Mouse (Mus musculus) neural tube, embryonic 14.5 days (tissue): ENCODE data around the gene Erg. TPM values are rescaled to one million over a fixed set of nuclear protein-coding genes. Genes with fewer than 3 reads are reported as not detected.

ENCODE experiments used
- ATAC-seq: fragments of 200-750 bp; cut with Nextera tagmentation; 2 replicates; pipeline ENCODE4 v1.8.0; 2017; ENCODE audit warnings: low read depth, mild to moderate bottlenecking, moderate TSS enrichment, moderate library complexity
- H3K27ac ChIP-seq: fragments of 300-500 bp; sonication (generic); 2 replicates; pipeline ENCODE4 v1.5.1; 2014; ENCODE audit warnings: low read depth, mild to moderate bottlenecking, control low read depth, low read length, moderate library complexity, mixed read lengths
- H3K27me3 ChIP-seq: fragments of 300-500 bp; sonication (generic); 2 replicates; pipeline ENCODE4 v1.6.1; 2014; ENCODE audit warnings: low read length; ENCODE audit not compliant: control insufficient read depth, insufficient read depth
- H3K36me3 ChIP-seq: fragments of 300-500 bp; sonication (generic); 2 replicates; pipeline ENCODE4 v1.6.1; 2014; ENCODE audit warnings: low read length, mixed read lengths; ENCODE audit not compliant: control insufficient read depth, insufficient read depth
- H3K4me1 ChIP-seq: fragments of 300-500 bp; sonication (generic); 2 replicates; pipeline ENCODE4 v1.6.1; 2014; ENCODE audit warnings: low read length; ENCODE audit not compliant: control insufficient read depth, insufficient read depth
- H3K4me2 ChIP-seq: fragments of 300-500 bp; sonication (generic); 2 replicates; pipeline ENCODE4 v1.6.1; 2014; ENCODE audit warnings: mild to moderate bottlenecking, low read depth, low read length, control low read depth
- H3K4me3 ChIP-seq: fragments of 300-500 bp; sonication (generic); 2 replicates; pipeline ENCODE4 v1.5.1; 2014; ENCODE audit warnings: low read depth, low read length, control low read depth, mixed read lengths
- H3K9ac ChIP-seq: fragments of 300-500 bp; sonication (generic); replicated peaks from 2 replicates; pipeline ENCODE4 v1.6.1; 2014; ENCODE audit warnings: low read depth, mild to moderate bottlenecking, control low read depth, low read length, mixed read lengths
- H3K9me3 ChIP-seq: fragments of 300-500 bp; sonication (generic); 2 replicates; pipeline ENCODE4 v1.6.1; 2016; ENCODE audit warnings: low read length; ENCODE audit not compliant: control insufficient read depth
- WGBS: fragments of 180-500 bp; shearing (Covaris S2); extraction: QIAGEN DNeasy Blood & Tissue Kit; methylation state at CpG from one replicate; pipeline ENCODE4 v1.1.7; 2014; 5-methylcytosine and 5-hydroxymethylcytosine counted together
- polyA plus RNA-seq: library from polyadenylated mRNA; unstranded; fragments of >200 nt; fragmentation: Nextera tagmentation; extraction: Ambion mirVana; gene quantifications from 2 replicates; pipeline ENCODE4 v1.2.1, GENCODE M21; 2014

Erg gene
- polyA plus RNA-seq, 1 experiment from 2014 or later, result 0.95 TPM

GRCm38 (mm10) chr16:95342030-95342429 lies 244.4 kb downstream of the Erg start:
- Histone ChIP-seq H3K27me3 (no peaks in the 10 kb centered on the region), H3K4me3 (no peak overlapping the region), H3K9ac (no peak overlapping the region), H3K4me2 (no peak overlapping the region), H3K9me3 (no peaks in the 10 kb centered on the region), H3K27ac (no peak overlapping the region), H3K36me3 (no peaks in the 10 kb centered on the region), H3K4me1 (0 out of 2 replicates have a peak, but pooled peaks cover 3% of the 10 kb centered on the region)
- no peak for ATAC-seq
- WGBS, result 74% methylated on average over 8 of the region's 8 CpGs

- H3K4me1 ChIP-seq, result 0 out of 2 replicates have a peak, but pooled peaks cover 3% of the 10 kb centered on the region
- no peaks in the 10 kb centered on the region for H3K27me3 ChIP-seq
- 0 out of 2 replicates have a peak overlapping the region, but pooled peaks have one; percentile 6 for H3K27ac ChIP-seq
- peak; percentile 92 for ATAC-seq
- no peak overlapping the region for H3K4me2 ChIP-seq
- no peaks in the 10 kb centered on the region for H3K9me3 ChIP-seq
- 35% methylated on average over 28 of the region's 28 CpGs for WGBS
- H3K36me3 ChIP-seq, result no peaks in the 10 kb centered on the region
- H3K9ac ChIP-seq, result no peak overlapping the region
- H3K4me3 ChIP-seq, result no peak overlapping the region
Measured at GRCm38 (mm10) chr16:95340885-95341791, 245.3 kb downstream of the Erg start.

- Histone ChIP-seq H3K4me1 (no peaks in the 10 kb centered on the region), H3K27ac (no peak overlapping the region), H3K9ac (no peak overlapping the region), H3K4me3 (no peak overlapping the region), H3K27me3 (no peaks in the 10 kb centered on the region), H3K9me3 (no peaks in the 10 kb centered on the region), H3K4me2 (no peak overlapping the region), H3K36me3 (no peaks in the 10 kb centered on the region)
- 87% methylated on average over 5 of the region's 5 CpGs for WGBS
- no peak for ATAC-seq
Measured at GRCm38 (mm10) chr16:95332159-95332558, 254.2 kb downstream of the Erg start.

GRCm38 (mm10) chr16:95321945-95322625 lies 264.3 kb downstream of the Erg start:
- Histone ChIP-seq H3K36me3 (no peaks in the 10 kb centered on the region), H3K4me2 (no peak overlapping the region), H3K27ac (no peak overlapping the region), H3K4me1 (no peaks in the 10 kb centered on the region), H3K9ac (no peak overlapping the region), H3K4me3 (no peak overlapping the region), H3K27me3 (no peaks in the 10 kb centered on the region), H3K9me3 (no peaks in the 10 kb centered on the region)
- ATAC-seq, result no peak
- 77% methylated on average over 9 of the region's 9 CpGs for WGBS

Other genes with a start within 250 kb of the Erg start
- 21.4 and 35.4 TPM in 2 replicates for gene Ets2, start 115.5 kb upstream of the Erg start, polyA plus RNA-seq